Mouse (Mus musculus): ENCODE data around the gene Cd52.

DNA sequence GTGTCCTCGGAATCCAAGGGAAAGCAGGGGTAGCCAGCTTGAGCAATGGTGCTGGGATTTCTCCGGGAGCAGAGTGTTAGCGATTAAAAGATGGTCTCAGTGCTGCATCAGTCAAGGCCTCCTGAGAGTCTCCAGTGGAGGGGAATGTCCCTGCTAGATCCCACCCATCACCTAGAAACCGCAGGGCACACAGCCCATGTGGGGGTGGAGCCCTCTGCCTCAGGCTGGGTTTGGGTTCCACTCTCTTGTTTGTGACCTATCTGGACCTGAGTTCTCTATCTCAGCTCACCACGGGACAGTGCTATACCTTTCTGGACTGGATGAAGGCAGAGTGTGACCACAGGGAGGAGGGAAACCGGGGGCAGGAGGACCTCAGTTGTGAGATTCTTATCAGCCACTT, 36.0 kb downstream of the Cd52 start:
- TF ChIP-seq CTCF (IDR thresholded peaks at IDR 0.05; ENCODE audit: control insufficient read depth, insufficient read depth, insufficient replicate concordance, low read depth, low read length) (no peak), POLR2A (IDR thresholded peaks at IDR 0.05; ENCODE audit: control insufficient read depth, low read depth, low read length) (no peak)
